Mouse (Mus musculus) forebrain, embryonic 15.5 days (tissue): ENCODE measurements around the gene Nxf1. TPM values are rescaled to one million over a fixed set of nuclear protein-coding genes. Genes with fewer than 3 reads are reported as not detected.
"Not testable (repeated sequence)": the region's sequence is repeated elsewhere in the genome, so short reads cannot be mapped to it uniquely, and the experiment has no call there.

Source experiments
- ATAC-seq: fragments of 200-750 bp; cut with Nextera tagmentation; replicated peaks from 2 replicates; pipeline ENCODE4 v1.8.0; 2017; ENCODE audit warnings: mild to moderate bottlenecking, moderate TSS enrichment, moderate library complexity
- H3K27ac ChIP-seq: fragments of 300-500 bp; sonication (generic); replicated peaks from 2 replicates; pipeline ENCODE4 v1.5.1; 2015; ENCODE audit warnings: mild to moderate bottlenecking, inconsistent platforms
- H3K27me3 ChIP-seq: fragments of 300-500 bp; sonication (generic); 2 replicates; pipeline ENCODE4 v1.6.1; 2015; ENCODE audit warnings: inconsistent platforms
- H3K36me3 ChIP-seq: fragments of 300-500 bp; sonication (generic); 2 replicates; pipeline ENCODE4 v1.6.1; 2015; ENCODE audit warnings: mild to moderate bottlenecking, inconsistent platforms
- H3K4me1 ChIP-seq: fragments of 300-500 bp; sonication (generic); 2 replicates; pipeline ENCODE4 v1.6.1; 2015; ENCODE audit warnings: inconsistent platforms
- H3K4me2 ChIP-seq: fragments of 300-500 bp; sonication (generic); replicated peaks from 2 replicates; pipeline ENCODE4 v1.6.1; 2015; ENCODE audit warnings: mild to moderate bottlenecking, inconsistent platforms
- H3K4me3 ChIP-seq: fragments of 300-500 bp; sonication (generic); 2 replicates; pipeline ENCODE4 v1.5.1; 2015; ENCODE audit warnings: mild to moderate bottlenecking, inconsistent platforms
- H3K9ac ChIP-seq: fragments of 300-500 bp; sonication (generic); replicated peaks from 2 replicates; pipeline ENCODE4 v1.6.1; 2015; ENCODE audit warnings: mild to moderate bottlenecking, inconsistent platforms
- H3K9me3 ChIP-seq: fragments of 300-500 bp; sonication (generic); 2 replicates; pipeline ENCODE4 v1.6.1; 2016; ENCODE audit warnings: inconsistent platforms
- WGBS: fragments of 180-500 bp; shearing (Covaris S2); methylation state at CpG from one replicate; pipeline ENCODE4 v1.1.7; 2015; ENCODE audit warnings: mixed read lengths; 5-methylcytosine and 5-hydroxymethylcytosine counted together
- polyA plus RNA-seq: library from polyadenylated mRNA; unstranded; fragments of >200 nt; fragmentation: Nextera tagmentation; extraction: Ambion mirVana; gene quantifications from 2 replicates; pipeline ENCODE4 v1.2.1, GENCODE M21; 2015

Nxf1 gene
- polyA plus RNA-seq, 1 experiment from 2014 or later, result 187 TPM

DNA sequence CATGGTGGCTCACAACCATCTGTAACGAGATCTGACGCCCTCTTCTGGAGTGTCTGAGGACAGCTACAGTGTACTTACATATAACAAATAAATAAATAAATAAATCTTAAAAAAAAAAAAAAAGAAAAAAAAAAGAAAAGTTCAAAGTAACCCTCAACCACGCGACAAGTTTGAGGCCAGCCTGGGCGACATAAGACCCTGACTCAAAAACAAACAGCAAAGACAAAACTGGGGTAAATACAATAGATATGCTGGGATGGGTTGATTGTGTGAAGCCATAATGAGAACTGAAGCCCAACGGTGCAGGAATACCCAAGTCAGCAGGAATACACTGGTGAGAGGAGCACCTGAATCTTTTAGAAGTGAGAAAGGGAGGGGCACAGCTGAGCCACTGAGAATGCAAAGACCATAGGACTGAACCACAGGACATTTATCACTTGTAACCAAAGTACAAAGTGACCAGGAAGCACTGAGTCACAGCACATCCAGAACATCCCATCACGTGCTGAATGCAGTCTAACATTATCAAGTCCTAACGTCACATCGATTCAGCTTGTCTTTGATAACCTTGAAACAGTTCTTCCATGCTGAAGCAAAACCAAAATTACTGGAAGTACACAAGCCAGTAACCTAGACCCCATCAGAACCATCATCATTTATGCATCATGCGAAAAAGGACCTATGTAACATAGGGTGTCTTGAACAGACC, 40.0 kb upstream of the Nxf1 start:
- no peaks in the 10 kb centered on the region for H3K36me3 ChIP-seq
- H3K9ac ChIP-seq, result no peak overlapping the region
- WGBS, result 79% methylated on average over 9 of the region's 10 CpGs
- H3K9me3 ChIP-seq, result no peaks in the 10 kb centered on the region
- H3K27ac ChIP-seq, result no peak overlapping the region
- no peak overlapping the region for H3K4me2 ChIP-seq
- no peaks in the 10 kb centered on the region for H3K27me3 ChIP-seq
- peaks cover 25% of the 10 kb centered on the region for H3K4me1 ChIP-seq
- no peak overlapping the region for H3K4me3 ChIP-seq
- no peak for ATAC-seq

DNA sequence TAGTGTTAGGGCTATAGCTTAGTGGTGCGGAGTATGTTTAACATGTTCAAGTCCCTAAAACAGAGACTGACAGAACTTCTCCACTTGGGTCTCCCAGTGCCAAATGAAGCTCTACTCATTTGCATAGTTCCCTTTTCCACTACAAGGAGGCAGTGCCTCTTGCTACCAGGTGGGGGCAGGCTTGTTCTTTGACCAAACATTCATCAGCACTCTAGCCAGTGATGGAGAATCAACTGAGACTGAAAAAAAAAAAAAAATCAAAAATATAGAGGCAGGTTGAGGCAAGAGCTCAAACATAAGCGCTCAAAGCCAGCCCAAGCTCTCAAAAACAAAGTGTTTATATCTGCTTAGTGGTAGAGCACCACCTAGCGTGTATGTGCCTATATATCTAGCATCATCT, 38.5 kb upstream of the Nxf1 start:
- WGBS, result 74% methylated on average over 3 of the region's 3 CpGs

DNA sequence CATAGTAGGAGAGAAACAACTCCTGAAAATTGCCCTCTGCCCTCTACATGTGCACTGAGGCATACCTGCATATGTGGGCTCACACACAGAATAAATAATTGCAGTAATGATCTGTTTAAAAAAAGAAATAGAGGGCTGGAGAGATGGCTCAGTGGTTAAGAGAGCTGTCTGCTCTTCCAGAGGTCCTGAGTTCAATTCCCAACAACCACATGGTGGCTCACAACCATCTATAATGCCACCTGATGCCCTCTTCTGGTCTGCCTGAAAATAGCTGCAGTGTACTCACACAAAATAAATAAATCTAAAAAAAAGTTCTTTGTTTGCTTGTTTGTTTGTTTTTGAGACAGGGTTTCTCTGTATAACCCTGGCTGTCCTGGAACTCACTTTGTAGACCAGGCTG, 37.8 kb upstream of the Nxf1 start:
- peaks cover 20% of the 10 kb centered on the region for H3K4me1 ChIP-seq
- not testable (repeated sequence) for H3K4me3 ChIP-seq, H3K27me3 ChIP-seq, H3K9ac ChIP-seq, H3K27ac ChIP-seq, H3K36me3 ChIP-seq, ATAC-seq, H3K4me2 ChIP-seq, H3K9me3 ChIP-seq

More for the DNA sequence above, 38.5 kb upstream of the Nxf1 start:
- H3K4me2 ChIP-seq, result no peak overlapping the region
- H3K4me1 ChIP-seq, result peaks cover 20% of the 10 kb centered on the region
- H3K36me3 ChIP-seq, result no peaks in the 10 kb centered on the region
- no peak overlapping the region for H3K9ac ChIP-seq
- H3K27ac ChIP-seq, result no peak overlapping the region
- H3K9me3 ChIP-seq, result no peaks in the 10 kb centered on the region
- H3K4me3 ChIP-seq, result no peak overlapping the region
- no peaks in the 10 kb centered on the region for H3K27me3 ChIP-seq
- ATAC-seq, result no peak

DNA sequence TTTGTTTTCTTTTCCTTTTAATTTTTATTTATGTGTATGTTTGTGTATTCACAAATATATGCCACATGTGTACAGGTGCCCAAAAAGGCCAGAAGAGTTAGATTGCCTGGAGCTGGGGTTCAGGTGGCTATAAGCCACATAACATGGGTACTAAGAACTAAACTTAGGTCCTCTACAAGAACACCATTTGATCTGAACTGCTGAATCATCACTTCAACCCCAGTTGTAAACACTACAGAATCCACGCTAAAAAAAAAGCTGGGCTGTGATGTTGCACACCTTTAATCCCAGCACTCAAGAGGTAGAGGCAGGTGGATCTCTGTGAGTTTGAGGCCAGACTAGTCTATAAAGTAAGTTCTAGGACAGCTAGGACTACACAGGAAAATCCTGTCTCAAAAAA, 35.5 kb upstream of the Nxf1 start:
- peaks cover 20% of the 10 kb centered on the region for H3K36me3 ChIP-seq
- no peaks in the 10 kb centered on the region for H3K27me3 ChIP-seq
- peaks cover 39% of the 10 kb centered on the region for H3K4me1 ChIP-seq
- 90% methylated on average over 1 of the region's 1 CpGs for WGBS
- H3K9ac ChIP-seq, result no peak overlapping the region
- no peaks in the 10 kb centered on the region for H3K9me3 ChIP-seq
- no peak overlapping the region for H3K27ac ChIP-seq
- 0 out of 2 replicates have a peak overlapping the region, but pooled peaks have one; percentile 2 for H3K4me3 ChIP-seq
- ATAC-seq, result no peak
- peak overlapping the region; percentile 47; the same call in 1 of the 2 replicates for H3K4me2 ChIP-seq

DNA sequence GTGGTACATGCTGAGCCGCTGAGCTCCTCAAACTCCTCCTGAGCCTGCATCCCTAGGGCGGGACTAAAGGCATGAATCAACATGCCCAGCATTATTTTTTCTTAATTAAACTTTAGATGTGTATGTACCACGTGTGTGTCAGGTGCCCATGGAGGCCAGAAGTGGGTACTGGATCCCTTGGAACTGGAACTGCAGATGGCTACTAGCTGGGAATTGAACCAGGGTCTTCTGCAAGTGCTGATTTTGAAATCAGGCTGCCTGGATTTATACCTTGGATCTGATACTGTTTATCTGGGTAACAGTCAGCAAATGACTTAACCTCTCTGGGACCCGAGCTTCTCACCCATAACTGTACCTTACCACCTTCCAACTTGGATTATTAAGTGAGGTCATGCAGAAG, 34.9 kb upstream of the Nxf1 start:
- H3K4me1 ChIP-seq, result peaks cover 39% of the 10 kb centered on the region
- no peaks in the 10 kb centered on the region for H3K27me3 ChIP-seq
- no peak for ATAC-seq
- peaks cover 26% of the 10 kb centered on the region for H3K36me3 ChIP-seq
- H3K4me2 ChIP-seq, result peak overlapping the region; percentile 47
- WGBS, result 53% methylated on average over 4 of the region's 4 CpGs
- H3K9ac ChIP-seq, result peak overlapping the region; percentile 77; the same call in 1 of the 2 replicates
- H3K9me3 ChIP-seq, result no peaks in the 10 kb centered on the region
- H3K27ac ChIP-seq, result no peak overlapping the region
- peak overlapping the region; percentile 78 for H3K4me3 ChIP-seq

DNA sequence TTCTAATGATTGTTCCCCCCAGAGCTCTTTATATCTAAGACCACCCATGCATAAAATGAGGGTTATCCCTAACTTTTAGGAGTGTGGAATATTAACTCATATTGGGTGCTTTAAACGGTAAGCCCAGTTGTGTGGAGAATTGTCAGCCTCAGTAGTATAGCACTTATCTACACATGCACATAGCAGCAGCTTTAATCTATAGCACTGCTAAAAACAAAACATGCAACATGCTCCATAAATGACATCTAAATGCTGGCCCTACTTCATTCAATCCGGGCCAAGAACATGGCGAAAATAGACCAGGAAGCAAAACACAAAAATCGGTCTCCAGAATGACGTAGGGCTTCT, 34.3 kb upstream of the Nxf1 start:
- H3K9ac ChIP-seq, result peak overlapping the region; percentile 77
- ATAC-seq, result peak; percentile 23
- peak overlapping the region; percentile 78 for H3K4me3 ChIP-seq
- peak overlapping the region; percentile 93 for H3K27ac ChIP-seq
- H3K36me3 ChIP-seq, result peaks cover 26% of the 10 kb centered on the region
- peaks cover 39% of the 10 kb centered on the region for H3K4me1 ChIP-seq
- peak overlapping the region; percentile 47 for H3K4me2 ChIP-seq
- H3K9me3 ChIP-seq, result no peaks in the 10 kb centered on the region
- 1% methylated on average over 5 of the region's 5 CpGs for WGBS
- H3K27me3 ChIP-seq, result no peaks in the 10 kb centered on the region

DNA sequence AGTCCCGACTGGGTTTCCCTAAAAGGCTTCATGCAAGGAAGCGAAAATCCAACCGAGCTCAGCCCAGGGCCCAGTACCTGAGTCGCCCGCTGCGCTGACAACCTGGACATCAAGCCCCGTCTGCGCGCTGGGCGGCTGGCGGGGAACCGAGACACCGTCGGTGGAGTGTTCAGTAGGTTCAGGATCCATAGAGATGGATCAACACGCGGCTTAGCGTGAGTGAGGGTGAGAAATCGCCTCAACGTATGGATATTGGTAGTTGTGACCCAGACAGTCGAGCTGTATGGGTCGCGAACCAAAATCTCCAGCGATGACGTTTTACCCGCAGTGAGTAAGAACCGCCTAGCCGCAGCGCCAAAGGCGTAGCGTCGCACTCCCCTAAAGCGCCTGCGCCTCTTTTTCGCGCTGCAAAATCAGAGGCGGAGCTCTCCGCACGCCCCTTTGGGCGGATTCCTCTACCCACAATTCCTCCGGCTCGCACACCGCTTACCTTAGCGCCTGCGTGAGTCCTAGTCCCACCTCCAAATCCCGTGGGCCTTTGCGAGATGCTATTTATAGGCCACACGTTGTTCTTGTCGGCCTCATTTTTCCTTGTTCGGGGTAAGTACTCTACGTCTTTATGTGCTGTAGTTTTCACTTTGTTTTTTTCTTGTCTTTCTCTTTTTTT, 33.8 kb upstream of the Nxf1 start, which contains the start of gene Slc3a2:
Slc3a2 (minus strand) TSS at position 463 of the 667 bp plus-strand sequence.
- Histone ChIP-seq H3K27ac (peak within 1 kb of the TSS; percentile 93), H3K4me1 (peaks cover 39% of the 10 kb centered on the region), H3K36me3 (peaks cover 26% of the 10 kb centered on the region), H3K4me2 (peak within 1 kb of the TSS; percentile 61), H3K4me3 (peak within 1 kb of the TSS; percentile 78), H3K27me3 (no peaks in the 10 kb centered on the region), H3K9ac (peak within 1 kb of the TSS; percentile 93), H3K9me3 (no peaks in the 10 kb centered on the region)
- ATAC-seq, result peak; percentile 97
- whole genome bisulfite sequencing, result under 1% methylated on average over 50 of the region's 50 CpGs

DNA sequence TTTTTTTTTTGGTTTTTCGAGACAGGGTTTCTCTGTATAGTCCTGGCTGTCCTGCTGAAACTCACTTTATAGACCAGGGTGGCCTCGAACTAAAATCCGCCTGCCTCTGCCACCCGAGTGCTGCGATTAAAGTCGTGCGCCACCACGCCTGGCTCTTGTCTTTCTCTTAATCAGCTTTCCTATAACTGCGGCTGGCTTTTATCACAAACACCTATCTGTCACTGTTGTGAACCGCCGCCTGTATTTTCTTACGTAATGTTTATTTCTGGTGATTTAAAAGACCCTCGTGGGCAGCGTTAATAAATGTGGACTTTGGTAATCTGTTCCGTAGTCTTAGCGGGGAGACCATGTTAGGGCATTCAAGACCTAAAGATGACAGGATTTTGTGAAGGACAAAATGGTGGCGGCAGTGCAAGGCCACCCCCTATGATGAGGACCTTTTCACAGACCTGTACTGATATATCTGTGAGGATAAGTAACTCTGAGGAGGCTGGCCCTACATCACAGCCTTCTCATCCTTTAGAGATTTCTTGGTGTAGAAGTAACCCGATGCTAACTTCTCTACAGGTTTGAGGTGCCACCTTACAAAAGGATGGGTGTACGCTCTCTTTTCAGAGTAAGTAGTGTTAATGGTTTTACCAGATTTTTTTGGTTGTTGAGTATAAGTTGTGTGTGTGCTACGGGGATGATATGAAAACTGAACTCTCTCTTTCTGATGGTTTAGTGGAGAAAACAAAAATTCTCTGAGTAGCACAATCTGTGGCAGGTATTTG, 33.1 kb upstream of the Nxf1 start:
- Histone ChIP-seq H3K4me2 (peak overlapping the region; percentile 61), H3K9ac (peak overlapping the region; percentile 93), H3K4me1 (peaks cover 39% of the 10 kb centered on the region), H3K27ac (peak overlapping the region; percentile 93), H3K9me3 (no peaks in the 10 kb centered on the region), H3K27me3 (no peaks in the 10 kb centered on the region), H3K36me3 (peaks cover 26% of the 10 kb centered on the region), H3K4me3 (peak overlapping the region; percentile 78)
- ATAC-seq, result no peak
- WGBS, result under 1% methylated on average over 20 of the region's 20 CpGs

DNA sequence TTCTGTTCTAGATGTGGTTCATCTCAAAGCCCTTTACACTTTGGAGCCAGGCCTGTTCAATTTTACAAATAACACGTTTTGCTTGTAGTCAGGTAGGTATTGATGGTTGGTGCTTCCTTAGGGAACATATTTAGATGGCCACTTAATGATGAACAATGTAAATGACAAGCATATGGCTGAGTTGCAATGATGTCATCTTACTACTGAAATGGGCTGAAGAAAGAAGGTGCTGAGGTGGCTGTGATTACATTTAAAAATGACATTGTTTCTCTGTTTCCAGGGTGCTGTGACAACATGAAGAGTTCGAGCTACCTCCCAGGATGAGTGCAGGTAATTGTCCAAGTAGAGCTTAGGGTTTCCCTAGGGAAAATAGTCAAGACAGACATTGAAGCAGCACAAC, 32.5 kb upstream of the Nxf1 start:
- Histone ChIP-seq H3K4me3 (peak overlapping the region; percentile 78), H3K4me2 (peak overlapping the region; percentile 61), H3K27me3 (no peaks in the 10 kb centered on the region), H3K27ac (peak overlapping the region; percentile 93), H3K4me1 (peaks cover 39% of the 10 kb centered on the region), H3K36me3 (peaks cover 26% of the 10 kb centered on the region), H3K9ac (peak overlapping the region; percentile 93), H3K9me3 (no peaks in the 10 kb centered on the region)
- WGBS, result 3% methylated on average over 2 of the region's 2 CpGs
- no peak for ATAC-seq

DNA sequence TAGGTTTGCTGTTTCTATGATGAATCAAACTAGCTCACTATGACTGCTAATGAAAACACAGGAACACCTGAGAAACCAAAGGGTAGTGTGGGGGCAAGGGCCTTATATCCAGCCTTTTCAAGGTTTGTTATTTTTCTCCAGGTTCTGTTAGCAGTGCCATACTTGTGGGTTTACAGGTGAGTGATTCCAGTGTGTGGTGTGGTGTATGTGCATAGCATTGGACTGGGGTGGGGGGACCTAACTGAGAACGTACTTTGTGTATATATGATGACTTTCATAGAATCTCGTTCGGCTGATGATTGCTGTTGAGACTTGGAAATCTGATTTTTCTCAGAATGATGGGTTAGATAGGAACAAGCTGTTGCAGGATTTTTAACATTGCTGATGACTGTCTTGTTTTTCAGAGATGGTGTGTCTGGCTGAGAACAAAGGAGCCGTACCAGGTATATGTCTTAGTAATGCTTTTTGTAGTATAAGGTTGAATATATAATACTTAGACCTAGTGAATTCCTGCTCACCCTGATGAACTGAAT, 31.7 kb upstream of the Nxf1 start:
- Histone ChIP-seq H3K36me3 (peaks cover 26% of the 10 kb centered on the region), H3K27me3 (no peaks in the 10 kb centered on the region), H3K9me3 (no peaks in the 10 kb centered on the region), H3K27ac (0 out of 2 replicates have a peak overlapping the region, but pooled peaks have one; percentile 17), H3K4me3 (peak overlapping the region; percentile 78), H3K4me2 (peak overlapping the region; percentile 61), H3K9ac (peak overlapping the region; percentile 93), H3K4me1 (peaks cover 39% of the 10 kb centered on the region)
- WGBS, result 52% methylated on average over 4 of the region's 4 CpGs
- no peak for ATAC-seq

DNA sequence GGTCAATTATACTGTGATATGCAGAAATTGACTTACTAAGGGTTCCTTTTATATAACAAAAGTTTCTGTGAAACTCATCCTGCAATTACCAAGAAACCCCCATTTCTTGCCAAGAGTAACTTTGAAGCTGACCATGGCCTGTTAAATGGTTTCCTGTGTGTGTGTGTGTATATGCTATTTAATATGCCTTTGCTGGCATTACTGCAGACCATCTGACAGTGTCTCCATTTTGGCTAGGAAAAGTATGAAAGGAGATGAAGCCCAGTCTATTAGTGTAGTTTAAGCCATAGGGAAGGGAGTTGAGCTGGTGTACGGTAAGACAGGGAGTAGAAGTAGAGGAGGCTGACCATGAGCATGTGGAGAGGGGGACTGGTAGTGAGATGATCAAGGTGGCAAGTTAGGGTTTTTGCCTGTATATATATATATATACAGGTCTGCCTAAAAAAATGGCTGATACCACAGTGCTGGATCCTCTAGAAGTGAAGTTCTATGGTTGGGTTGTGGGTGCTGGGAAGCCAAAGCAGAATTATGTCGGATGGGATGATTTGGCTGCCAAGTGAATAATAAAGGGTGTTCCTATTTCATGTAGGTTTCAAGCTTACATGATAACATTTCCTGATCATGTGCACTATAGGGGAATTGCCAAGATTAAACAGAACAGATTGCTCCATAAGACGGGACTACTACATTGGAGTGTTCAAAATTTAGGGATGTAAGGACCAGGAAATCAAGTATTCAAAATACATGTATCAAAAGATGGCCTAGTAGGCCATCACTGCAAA, 30.1 kb upstream of the Nxf1 start:
- H3K36me3 ChIP-seq, result peaks cover 26% of the 10 kb centered on the region
- no peak overlapping the region for H3K27ac ChIP-seq
- no peak for ATAC-seq
- no peak overlapping the region for H3K4me3 ChIP-seq
- H3K4me1 ChIP-seq, result peaks cover 32% of the 10 kb centered on the region
- WGBS, result 23% methylated on average over 3 of the region's 3 CpGs
- H3K9ac ChIP-seq, result no peak overlapping the region
- no peaks in the 10 kb centered on the region for H3K9me3 ChIP-seq
- H3K4me2 ChIP-seq, result no peak overlapping the region
- no peaks in the 10 kb centered on the region for H3K27me3 ChIP-seq
